Mouse (Mus musculus) ovary, postnatal 14 days (tissue): ENCODE results near the gene Syt9.

Source experiments
- DNase-seq: peaks from one replicate; pipeline ENCODE4 v3.0.0; 2022; ENCODE audit warnings: low spot score

Syt9 gene

GRCm38 (mm10) chr7:107370232-107371125 is at the start of gene Syt9:
Gene Syt9 (plus strand): TSS chr7:107370728.
- DNase-seq: peak; percentile 20

- DNase-seq: no peak
These were observed 31.5 kb upstream of the Syt9 start for GRCm38 (mm10) chr7:107339013-107339412.

GRCm38 (mm10) chr7:107339560-107340057 is 30.9 kb upstream of the Syt9 start:
- DNase-seq: no peak

- DNase-seq: no peak
These were observed 30.3 kb upstream of the Syt9 start for GRCm38 (mm10) chr7:107340221-107340620.

- no peak for DNase-seq
These were observed 28.9 kb upstream of the Syt9 start for GRCm38 (mm10) chr7:107341519-107342190.

- DNase-seq: no peak
These were observed 21.3 kb upstream of the Syt9 start for GRCm38 (mm10) chr7:107349201-107349600.

GRCm38 (mm10) chr7:107362153-107362552 is 8.4 kb upstream of the Syt9 start:
- DNase-seq: no peak

GRCm38 (mm10) chr7:107362634-107363033 is 7.9 kb upstream of the Syt9 start:
- DNase-seq: no peak

GRCm38 (mm10) chr7:107371126-107371920 is 795 bp downstream of the Syt9 start:
- peak; percentile 2 for DNase-seq

- DNase-seq: no peak
These were observed 10.0 kb downstream of the Syt9 start for GRCm38 (mm10) chr7:107380562-107380961.

- no peak for DNase-seq
These were observed 19.1 kb downstream of the Syt9 start for GRCm38 (mm10) chr7:107389604-107390003.

- DNase-seq: peak; percentile 11
These were observed 22.2 kb downstream of the Syt9 start for GRCm38 (mm10) chr7:107392749-107393148.

GRCm38 (mm10) chr7:107400061-107400799 is 29.7 kb downstream of the Syt9 start:
- no peak for DNase-seq

- DNase-seq: no peak
These were observed 32.7 kb downstream of the Syt9 start for GRCm38 (mm10) chr7:107403261-107403660.

GRCm38 (mm10) chr7:107414928-107415327 is 44.4 kb downstream of the Syt9 start:
- DNase-seq: no peak

- no peak for DNase-seq
These were observed 46.7 kb downstream of the Syt9 start for GRCm38 (mm10) chr7:107417043-107417850.

- DNase-seq: no peak
These were observed 66.9 kb downstream of the Syt9 start for GRCm38 (mm10) chr7:107437381-107437780.

- DNase-seq: no peak
These were observed 74.1 kb downstream of the Syt9 start for GRCm38 (mm10) chr7:107444579-107444978.

GRCm38 (mm10) chr7:107454660-107455059 is 84.1 kb downstream of the Syt9 start:
- no peak for DNase-seq

GRCm38 (mm10) chr7:107455118-107455521 is 84.6 kb downstream of the Syt9 start:
- DNase-seq: peak; percentile 2

- no peak for DNase-seq
These were observed 90.6 kb downstream of the Syt9 start for GRCm38 (mm10) chr7:107461167-107461566.
